Mouse (Mus musculus) lung, embryonic 15.5 days (tissue): ENCODE data around the gene Hpcal4. TPM values are rescaled to one million over a fixed set of nuclear protein-coding genes. Genes with fewer than 3 reads are reported as not detected.

Experiments
- polyA plus RNA-seq: library from polyadenylated mRNA; unstranded; fragments of >200 nt; fragmentation: Nextera tagmentation; extraction: Ambion mirVana; gene quantifications from 2 replicates; pipeline ENCODE4 v1.2.1, GENCODE M21; 2015

The Hpcal4 gene
- polyA plus RNA-seq, 1 experiment from 2014 or later: 0.37 TPM

Other genes with a start within 250 kb of the Hpcal4 start
- 0.82 and 0.83 TPM in 2 replicates for gene Mfsd2a, start 222.0 kb upstream of the Hpcal4 start, polyA plus RNA-seq
- gene Mycl, start 187.6 kb upstream of the Hpcal4 start, polyA plus RNA-seq: 18.5 and 20.8 TPM in 2 replicates
- 15.9 and 19.2 TPM in 2 replicates for gene Trit1, start 166.6 kb upstream of the Hpcal4 start, polyA plus RNA-seq
- 1.3 and 1.6 TPM in 2 replicates for gene Bmp8b, start 78.1 kb upstream of the Hpcal4 start, polyA plus RNA-seq
- gene Oxct2b, start 67.0 kb upstream of the Hpcal4 start, polyA plus RNA-seq: not detected in 2 replicates
- gene Ppie, start 43.3 kb upstream of the Hpcal4 start, polyA plus RNA-seq: 107 and 109 TPM in 2 replicates
- not detected in 2 replicates for gene Nt5c1a, start 18.3 kb downstream of the Hpcal4 start, polyA plus RNA-seq
- gene Heyl, start 50.3 kb downstream of the Hpcal4 start, polyA plus RNA-seq: 30.0 TPM in 2 replicates
- 32.8 and 37.2 TPM in 2 replicates for gene Pabpc4, start 79.1 kb downstream of the Hpcal4 start, polyA plus RNA-seq
- not detected in 2 replicates for gene Oxct2a, start 140.4 kb downstream of the Hpcal4 start, polyA plus RNA-seq
- 0.33 and 0.46 TPM in 2 replicates for gene Bmp8a, start 160.0 kb downstream of the Hpcal4 start, polyA plus RNA-seq